Mouse (Mus musculus) erythroblast, adult 5-6 weeks (primary cell): ENCODE measurements around the gene Hist1h2bg. TPM values are rescaled to one million over a fixed set of nuclear protein-coding genes. Genes with fewer than 3 reads are reported as not detected.

Experiments
- ATAC-seq: replicated peaks from 2 replicates; pipeline ENCODE4 v1.8.0; 2016; ENCODE audit warnings: moderate number of reproducible peaks, mild to moderate bottlenecking, moderate TSS enrichment, inconsistent platforms; ENCODE audit not compliant: poor library complexity, low FRiP score, severe bottlenecking
- total RNA-seq, 2 experiments: library from RNA; stranded (forward) in 1 of 2; stranded (reverse) in 1 of 2; fragments of 150-400 nt in 1 of 2; fragments of 200-764, 138-1000 nt in 1 of 2; gene quantifications; 2 replicates each; pipeline versions ENCODE4 v1.2.3 to v1.2.4; 2015 to 2017; ENCODE audit warnings: low replicate concordance in 2 of 2

Gene Hist1h2bg
- total RNA-seq (2015; ENCODE audit: low replicate concordance), result 170 and 206 TPM in 2 replicates
- total RNA-seq (2017; ENCODE audit: low replicate concordance), result 470 and 670 TPM in 2 replicates

- ATAC-seq, result peak; percentile 79
Observed at GRCm38 (mm10) chr13:23571022-23571503, at the start of gene Hist1h2bg, which contains the start of gene Hist1h2ae. Gene Hist1h2bg, plus strand, starts transcription at chr13:23571396. Gene Hist1h2ae, minus strand, starts transcription at chr13:23571220.

GRCm38 (mm10) chr13:23521703-23522102 is 49.5 kb upstream of the Hist1h2bg start:
- ATAC-seq, result no peak

DNA sequence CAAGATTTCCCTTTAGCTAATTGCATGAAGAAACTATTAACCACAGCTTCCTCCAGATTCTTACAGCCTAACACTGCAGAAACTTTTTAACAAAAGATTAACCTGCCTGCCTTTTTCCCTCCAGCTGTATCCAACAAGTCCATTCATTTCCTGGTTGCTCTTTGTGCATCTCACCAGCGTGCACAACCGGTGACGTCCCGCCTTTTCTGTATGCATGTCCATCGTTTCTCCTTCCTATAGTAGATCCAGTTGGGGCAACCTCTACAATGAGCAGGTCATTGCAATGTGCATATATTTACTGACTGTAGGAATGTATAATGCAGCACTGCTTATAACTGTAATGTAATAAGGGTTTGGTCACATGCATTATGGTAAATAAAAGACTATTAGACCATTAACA is 47.2 kb upstream of the Hist1h2bg start:
- ATAC-seq, result no peak

GRCm38 (mm10) chr13:23524654-23525053 is 46.5 kb upstream of the Hist1h2bg start:
- ATAC-seq, result peak; percentile 73

DNA sequence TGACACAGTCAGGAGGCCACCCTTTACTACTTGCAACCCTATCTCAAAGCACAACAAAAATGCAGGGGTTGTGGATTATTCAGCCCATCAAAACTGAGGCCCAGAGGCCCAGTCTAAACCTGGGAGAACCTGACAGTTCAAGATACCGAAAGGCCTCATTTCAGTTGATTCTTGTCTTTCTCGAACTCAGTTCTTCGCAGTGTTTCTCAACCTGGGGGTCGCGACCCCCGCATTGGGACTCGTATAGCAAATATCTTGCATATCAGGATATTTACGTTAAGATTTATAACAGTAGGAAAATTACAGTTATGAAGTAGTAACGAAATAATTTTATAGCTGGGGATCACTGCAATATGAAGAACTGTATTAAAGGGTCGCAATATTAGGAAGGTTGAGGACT is 45.3 kb upstream of the Hist1h2bg start:
- ATAC-seq, result no peak

- peak; percentile 54 for ATAC-seq
Observed at GRCm38 (mm10) chr13:23526312-23526711, 44.9 kb upstream of the Hist1h2bg start.

GRCm38 (mm10) chr13:23529005-23529404 is 42.2 kb upstream of the Hist1h2bg start:
- ATAC-seq, result no peak

- ATAC-seq, result no peak
Observed at GRCm38 (mm10) chr13:23529480-23530165, 41.6 kb upstream of the Hist1h2bg start.

DNA sequence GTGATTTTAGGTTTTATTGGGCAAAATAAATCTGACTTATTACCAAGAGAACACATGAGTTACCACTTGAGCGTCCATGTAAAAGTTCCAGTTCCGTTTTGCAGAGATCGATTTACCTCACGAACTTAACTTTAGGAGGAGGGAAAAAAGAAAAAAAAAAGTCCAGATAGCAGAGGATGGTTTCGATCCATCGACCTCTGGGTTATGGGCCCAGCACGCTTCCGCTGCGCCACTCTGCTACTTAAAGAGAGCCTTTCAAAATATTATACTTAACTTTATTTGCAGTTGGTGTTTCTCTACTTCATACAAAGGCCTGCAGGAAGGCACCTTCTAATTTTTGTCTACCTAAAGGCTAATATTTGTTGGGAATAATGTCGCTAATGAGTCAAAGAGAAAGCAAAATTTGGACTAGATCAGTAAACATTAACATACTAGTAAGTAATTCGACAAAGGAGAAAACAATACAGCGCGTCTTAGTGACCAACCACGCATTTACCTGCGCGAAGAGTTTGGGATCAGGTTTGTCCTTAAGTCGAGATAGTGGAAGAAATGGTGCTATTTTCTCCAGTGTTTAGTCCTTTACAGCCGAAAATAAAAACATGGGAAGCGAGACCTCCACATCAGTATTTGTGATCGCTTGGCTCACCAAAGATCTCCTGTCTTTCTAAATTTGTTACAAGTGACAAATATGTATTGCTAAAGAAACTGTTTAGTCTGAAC is 40.9 kb upstream of the Hist1h2bg start:
- no peak for ATAC-seq

DNA sequence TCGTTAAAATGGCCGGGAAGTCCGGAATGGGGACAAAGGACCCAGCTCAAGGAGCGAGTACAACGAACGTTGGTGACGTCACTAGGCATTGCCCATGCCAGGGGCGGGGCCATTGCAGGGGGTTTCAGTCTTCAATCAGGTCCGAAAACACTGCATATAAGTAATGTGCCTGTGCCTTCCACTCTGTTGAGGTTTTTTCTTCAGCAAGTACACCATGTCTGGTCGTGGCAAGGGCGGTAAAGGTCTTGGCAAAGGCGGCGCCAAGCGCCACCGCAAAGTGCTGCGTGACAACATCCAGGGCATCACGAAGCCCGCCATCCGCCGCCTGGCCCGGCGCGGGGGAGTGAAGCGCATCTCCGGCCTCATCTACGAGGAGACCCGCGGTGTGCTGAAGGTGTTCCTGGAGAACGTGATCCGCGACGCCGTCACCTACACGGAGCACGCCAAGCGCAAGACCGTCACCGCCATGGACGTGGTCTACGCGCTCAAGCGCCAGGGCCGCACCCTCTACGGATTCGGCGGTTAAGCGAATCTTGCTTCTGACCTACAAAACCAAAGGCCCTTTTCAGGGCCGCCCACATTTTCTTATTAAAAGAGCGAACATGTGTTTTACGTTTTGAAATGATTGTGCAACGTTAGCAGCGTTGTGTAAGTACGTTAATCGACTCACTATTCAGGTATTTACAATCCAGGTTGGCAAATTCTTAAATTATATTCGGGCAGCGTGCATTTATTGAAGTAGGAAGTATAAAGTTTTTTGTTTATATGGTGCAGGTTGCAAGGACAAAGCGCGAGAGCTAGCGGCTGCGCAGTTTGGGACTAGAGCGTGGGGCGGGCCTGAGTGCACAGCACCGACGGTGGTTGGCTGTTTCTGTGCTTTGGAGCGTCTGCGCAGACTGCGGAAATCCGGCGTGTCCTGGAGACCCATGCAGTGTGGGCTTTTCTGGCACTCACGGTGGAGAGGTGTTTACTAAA is 40.0 kb upstream of the Hist1h2bg start, which contains the start of gene Hist1h4h:
TSS of gene Hist1h4h (plus strand) at position 150 of the 975 bp plus-strand sequence.
- ATAC-seq, result peak; percentile 58

DNA sequence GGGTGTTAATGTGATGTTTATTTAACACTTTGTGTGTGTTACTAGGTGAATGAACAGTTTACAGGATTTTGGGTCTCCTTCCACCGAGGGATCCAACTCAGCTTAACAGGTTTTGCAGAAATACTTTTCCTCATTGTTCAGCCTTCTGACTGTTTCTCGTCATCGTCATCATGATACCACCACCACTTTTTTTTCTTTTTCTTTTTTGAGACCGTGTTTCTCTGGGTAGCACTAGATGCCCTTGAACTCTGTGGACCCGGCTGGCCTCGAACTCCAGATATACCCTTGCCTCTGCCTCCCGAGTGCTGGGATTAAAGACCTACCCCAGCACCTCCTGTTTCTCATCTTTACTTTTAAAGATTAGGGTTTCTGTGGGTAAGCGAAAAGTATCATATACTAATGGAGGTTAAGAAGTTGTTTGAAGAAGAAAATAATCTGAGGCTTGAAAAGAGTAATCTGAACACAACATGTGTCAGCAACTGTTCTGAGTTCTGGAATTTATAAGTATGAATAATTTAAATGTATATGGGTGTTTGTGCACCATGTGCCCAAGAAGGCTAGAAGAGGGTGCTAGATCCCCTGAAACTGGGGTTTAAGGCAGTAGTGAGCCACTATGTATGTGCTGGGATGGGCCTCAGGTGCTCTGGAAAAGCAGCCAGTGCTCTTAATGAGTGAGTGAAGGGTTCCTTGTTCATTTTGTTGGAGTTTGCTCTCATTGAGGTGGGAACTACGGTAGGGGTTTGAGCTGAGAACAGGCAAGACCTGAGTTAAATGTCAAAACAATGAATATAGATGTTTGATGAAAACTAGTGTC is 38.7 kb upstream of the Hist1h2bg start:
- ATAC-seq, result no peak

GRCm38 (mm10) chr13:23533560-23534367 is 37.4 kb upstream of the Hist1h2bg start, which contains the start of gene Hist1h2af:
Gene Hist1h2af, plus strand, starts transcription at chr13:23533906.
- peak; percentile 49 for ATAC-seq

- ATAC-seq, result peak; percentile 37
Observed at GRCm38 (mm10) chr13:23534368-23535131, 36.6 kb upstream of the Hist1h2bg start.

DNA sequence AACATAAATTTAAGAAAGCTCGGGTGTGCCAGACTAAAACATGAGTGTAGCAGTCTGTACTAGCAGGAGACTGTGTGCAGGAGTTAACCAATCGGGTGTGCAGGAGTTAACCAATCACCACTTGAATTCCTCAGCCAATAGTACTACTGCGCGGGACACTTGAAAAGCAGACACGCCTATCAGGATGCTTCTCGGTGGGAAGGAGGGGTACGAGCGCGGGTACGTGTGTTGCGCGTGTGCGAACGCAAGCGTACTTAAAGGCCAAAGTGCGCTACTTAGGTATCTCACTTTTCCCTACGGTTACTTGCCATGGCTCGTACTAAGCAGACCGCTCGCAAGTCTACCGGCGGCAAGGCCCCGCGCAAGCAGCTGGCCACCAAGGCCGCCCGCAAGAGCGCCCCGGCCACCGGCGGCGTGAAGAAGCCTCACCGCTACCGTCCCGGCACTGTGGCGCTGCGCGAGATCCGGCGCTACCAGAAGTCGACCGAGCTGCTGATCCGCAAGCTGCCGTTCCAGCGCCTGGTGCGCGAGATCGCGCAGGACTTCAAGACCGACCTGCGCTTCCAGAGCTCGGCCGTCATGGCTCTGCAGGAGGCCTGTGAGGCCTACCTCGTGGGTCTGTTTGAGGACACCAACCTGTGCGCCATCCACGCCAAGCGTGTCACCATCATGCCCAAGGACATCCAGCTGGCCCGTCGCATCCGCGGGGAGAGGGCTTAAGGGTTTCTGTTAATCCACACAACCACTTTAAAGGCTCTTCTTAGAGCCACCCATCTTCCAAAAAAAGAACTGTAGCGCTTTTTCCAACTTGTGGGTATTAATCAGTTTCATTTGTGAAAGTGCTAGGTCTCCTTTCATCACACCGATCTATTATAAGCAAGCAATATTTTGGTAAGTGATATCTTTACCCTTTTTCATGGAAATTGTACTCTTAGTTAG is 35.8 kb upstream of the Hist1h2bg start, which contains the start of gene Hist1h3g:
TSS of gene Hist1h3g (plus strand) at position 286 of the 939 bp plus-strand sequence.
- peak; percentile 69 for ATAC-seq

GRCm38 (mm10) chr13:23536076-23536822 is 34.9 kb upstream of the Hist1h2bg start:
- ATAC-seq, result no peak
